In genomic region chr8:84969241-84970134, GRCm38 (mm10) we compare ENCODE assay signal across 8 mouse cellular contexts. TPM values are rescaled to one million over a fixed set of nuclear protein-coding genes. Genes with fewer than 3 reads are reported as not detected.
DNase-seq lines count a peak whose midpoint lies in the region; ATAC-seq and TF ChIP-seq lines count a peak whose summit lies in the region.

Gene Gm49661, minus strand, starts transcription at chr8:84969433.
Gene Prdx2, plus strand, starts transcription at chr8:84969587.
Gene Rnaseh2a, minus strand, starts transcription at chr8:84969767.

- TF ChIP-seq CTCF in spleen, adult 2 months (IDR thresholded peaks at IDR 0.05; ENCODE audit: extremely low read depth, insufficient read depth, insufficient read length, insufficient replicate concordance) = no peak

- peak within 1 kb of the TSS; percentile 70 for H3K4me3 ChIP-seq in intestine, embryonic 15.5 days (replicated peaks)
- H3K4me3 ChIP-seq in spleen, adult 2 months (ENCODE audit: extremely low read depth, insufficient read depth, insufficient read length) = peak within 1 kb of the TSS; percentile 79

- peak; percentile 73 to 76 for DNase-seq in urinary bladder, adult 18-20 months (ENCODE audit: low spot score in 2 of 2)
- no peak for DNase-seq in urinary bladder, postnatal 10 days (ENCODE audit: low spot score)
- peak; percentile 89 for DNase-seq in embryo, embryonic 11 days
- DNase-seq in gonadal fat pad, adult 2 months (ENCODE audit: low read depth) = no peak
- peak; percentile 88 for DNase-seq in left cerebral cortex, postnatal 4 days
- peak; percentile 77 for DNase-seq in mesoderm, embryonic 11.5 days (ENCODE audit: low read depth, low spot score)
- DNase-seq in spleen, adult 2 months (ENCODE audit: low read depth in 1 of 2, low spot score in 2 of 2) = peak in 1 of 2 experiments; percentile 49

- no peaks in the 10 kb centered on the region for H3K9me3 ChIP-seq in intestine, embryonic 15.5 days

- H3K27me3 ChIP-seq in intestine, embryonic 15.5 days (replicated peaks) = no peaks in the 10 kb centered on the region
- H3K27me3 ChIP-seq in spleen, adult 2 months (ENCODE audit: control insufficient read depth, insufficient read depth, low read length) = no peaks in the 10 kb centered on the region

- intact Hi-C loops in left cerebral cortex, postnatal 4 days (cut with DNase I) = no loop called here

- peak within 1 kb of the TSS; percentile 81 for H3K4me2 ChIP-seq in intestine, embryonic 15.5 days (replicated peaks)

- peaks cover 29% of the 10 kb centered on the region for H3K4me1 ChIP-seq in intestine, embryonic 15.5 days (replicated peaks)
- peaks cover 23% of the 10 kb centered on the region; the same call in 1 of the 2 replicates for H3K4me1 ChIP-seq in spleen, adult 2 months (ENCODE audit: control insufficient read depth, insufficient read depth, insufficient read length)

- peak within 1 kb of the TSS; percentile 94 for H3K9ac ChIP-seq in intestine, embryonic 15.5 days

- peak; percentile 82 for ATAC-seq in intestine, embryonic 15.5 days

- TF ChIP-seq POLR2A in spleen, adult 2 months (IDR thresholded peaks at IDR 0.05; ENCODE audit: low read depth, low read length) = peak; percentile 38

- H3K27ac ChIP-seq in intestine, embryonic 15.5 days = peak within 1 kb of the TSS; percentile 89
- H3K27ac ChIP-seq in spleen, adult 2 months (ENCODE audit: insufficient read depth, low read length) = peak within 1 kb of the TSS; percentile 77

- under 1% methylated on average over 56 of the region's 56 CpGs for WGBS in intestine, embryonic 15.5 days
- under 1% methylated on average over 56 of the region's 56 CpGs for WGBS in spleen, adult 2 months

- H3K36me3 ChIP-seq in intestine, embryonic 15.5 days = peaks cover 19% of the 10 kb centered on the region; the same call in 1 of the 2 replicates
- H3K36me3 ChIP-seq in spleen, adult 2 months (ENCODE audit: control insufficient read depth, insufficient read depth, low read length) = no peaks in the 10 kb centered on the region

RNA-seq across cellular contexts. Expression of gene Gm49661, which starts in this region (rescaled TPM):
- polyA plus RNA-seq in gonadal fat pad, adult 2 months (2012; rRNA removed) = 3.3 and 6.8 TPM in 2 replicates
- not detected in 2 replicates for polyA plus RNA-seq in intestine, embryonic 15.5 days (2015; fragmentation: Nextera tagmentation; extraction: Ambion mirVana)
- total RNA-seq in left cerebral cortex, postnatal 4 days (2021) = not detected
- not detected in 2 replicates for polyA plus RNA-seq in spleen, adult 2 months (2012; rRNA removed)

RNA-seq across cellular contexts. Expression of gene Prdx2, which starts in this region (rescaled TPM):
- 191 and 202 TPM in 2 replicates for polyA plus RNA-seq in gonadal fat pad, adult 2 months (2012; rRNA removed)
- polyA plus RNA-seq in intestine, embryonic 15.5 days (2015; fragmentation: Nextera tagmentation; extraction: Ambion mirVana) = 581 and 615 TPM in 2 replicates
- 100 to 1,000 TPM; 665 to 681 TPM for total RNA-seq in left cerebral cortex, postnatal 4 days (2021)
- 149 and 164 TPM in 2 replicates for polyA plus RNA-seq in spleen, adult 2 months (2012; rRNA removed)

RNA-seq across cellular contexts. Expression of gene Rnaseh2a, which starts in this region (rescaled TPM):
- polyA plus RNA-seq in gonadal fat pad, adult 2 months (2012; rRNA removed) = 44.0 and 58.8 TPM in 2 replicates
- polyA plus RNA-seq in intestine, embryonic 15.5 days (2015; fragmentation: Nextera tagmentation; extraction: Ambion mirVana) = 116 and 117 TPM in 2 replicates
- 10 to 100 TPM; 41.1 to 42.1 TPM for total RNA-seq in left cerebral cortex, postnatal 4 days (2021)
- polyA plus RNA-seq in spleen, adult 2 months (2012; rRNA removed) = 34.2 and 35.6 TPM in 2 replicates

Comparison
In these comparisons a context has a peak if more than half of its experiments do, and no peak if none do; other contexts are left out.
1. DNase-seq: peak in urinary bladder, adult 18-20 months (2 of 2), embryo, embryonic 11 days (single experiment), left cerebral cortex, postnatal 4 days (single experiment) and mesoderm, embryonic 11.5 days (single experiment); none in urinary bladder, postnatal 10 days (single experiment) and gonadal fat pad, adult 2 months (single experiment).